Mouse (Mus musculus) urinary bladder, postnatal 25 days (tissue): Measurements from ENCODE around the gene Mat1a.

Experiments
- DNase-seq: peaks from one replicate; pipeline ENCODE4 v3.0.0; 2022; ENCODE audit warnings: low spot score

The Mat1a gene

DNA sequence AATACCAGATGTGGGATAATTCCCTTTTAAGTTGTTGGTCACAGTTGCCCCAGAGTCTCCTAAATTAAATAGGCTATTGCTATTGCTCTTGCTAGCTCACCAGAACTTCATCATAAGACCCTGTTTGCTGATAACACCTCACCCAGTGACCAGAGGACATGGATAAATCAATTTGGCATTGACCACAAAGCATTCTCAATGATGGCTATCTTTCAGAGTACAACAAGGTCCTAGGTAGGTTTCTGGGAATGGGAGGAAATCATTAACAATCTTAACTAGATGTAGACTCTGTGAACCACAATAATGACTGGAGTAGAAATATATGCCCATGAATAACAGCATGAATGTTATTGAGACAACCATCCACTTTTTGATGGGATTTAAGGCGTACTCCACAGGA, 35.9 kb downstream of the Mat1a start:
- DNase-seq: no peak

DNA sequence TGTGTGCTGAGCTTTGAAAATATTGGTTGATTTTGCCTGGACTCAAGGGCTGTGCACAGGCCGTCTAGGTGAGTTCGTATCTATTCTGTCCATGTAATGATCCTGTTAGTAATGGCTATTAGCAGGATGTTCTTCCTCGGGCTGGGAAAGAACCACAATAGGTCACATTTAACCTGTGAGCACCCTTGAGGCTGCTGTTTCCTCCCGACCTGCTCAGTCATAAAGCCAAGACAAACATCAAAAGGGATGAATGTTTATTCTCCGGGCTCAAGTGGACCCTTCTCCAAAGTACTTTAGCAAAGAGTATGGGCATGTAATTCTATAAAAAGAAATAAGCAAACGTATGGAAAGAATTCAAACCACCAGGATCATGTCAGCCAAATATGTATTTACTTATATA, 41.2 kb downstream of the Mat1a start:
- no peak for DNase-seq

DNA sequence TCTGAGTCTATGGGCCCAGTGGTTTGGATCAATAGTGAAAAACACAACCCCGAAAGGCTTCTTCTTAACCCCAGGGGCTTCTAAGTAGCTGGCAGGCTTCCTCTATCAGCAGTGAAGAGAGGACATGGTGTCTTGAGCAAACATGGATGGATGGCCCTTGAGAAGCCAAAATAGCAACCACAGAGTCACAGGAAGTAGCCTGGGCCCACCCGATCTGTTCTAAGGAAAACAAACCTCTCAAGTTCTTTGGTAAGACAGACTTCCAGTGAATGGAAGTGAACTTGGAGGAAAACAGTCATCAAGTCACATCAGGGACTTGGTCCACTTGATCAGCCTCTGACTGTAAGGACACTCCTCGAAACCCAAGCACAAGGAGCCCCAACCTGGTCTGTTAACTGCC, 42.1 kb downstream of the Mat1a start:
- DNase-seq: no peak

DNA sequence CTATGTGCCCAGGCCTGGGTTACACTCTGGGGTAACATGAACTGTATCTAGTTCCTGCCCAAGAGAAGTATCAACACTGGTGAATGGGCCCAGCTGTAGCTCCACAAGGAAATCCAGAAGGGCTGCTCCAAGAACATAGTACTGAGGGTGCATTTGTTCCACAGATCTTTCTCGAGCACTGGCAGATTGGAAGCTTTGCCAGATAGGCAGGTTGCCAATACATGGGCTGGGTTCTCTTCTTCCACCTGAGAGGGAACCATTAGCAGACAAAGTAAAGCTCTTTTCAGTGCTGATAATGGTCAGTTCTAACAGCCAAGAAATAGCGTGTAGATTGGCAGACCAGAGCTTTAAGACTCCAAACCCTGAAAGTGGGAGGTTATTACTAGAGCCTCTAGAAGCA, 42.5 kb downstream of the Mat1a start:
- DNase-seq: no peak

DNA sequence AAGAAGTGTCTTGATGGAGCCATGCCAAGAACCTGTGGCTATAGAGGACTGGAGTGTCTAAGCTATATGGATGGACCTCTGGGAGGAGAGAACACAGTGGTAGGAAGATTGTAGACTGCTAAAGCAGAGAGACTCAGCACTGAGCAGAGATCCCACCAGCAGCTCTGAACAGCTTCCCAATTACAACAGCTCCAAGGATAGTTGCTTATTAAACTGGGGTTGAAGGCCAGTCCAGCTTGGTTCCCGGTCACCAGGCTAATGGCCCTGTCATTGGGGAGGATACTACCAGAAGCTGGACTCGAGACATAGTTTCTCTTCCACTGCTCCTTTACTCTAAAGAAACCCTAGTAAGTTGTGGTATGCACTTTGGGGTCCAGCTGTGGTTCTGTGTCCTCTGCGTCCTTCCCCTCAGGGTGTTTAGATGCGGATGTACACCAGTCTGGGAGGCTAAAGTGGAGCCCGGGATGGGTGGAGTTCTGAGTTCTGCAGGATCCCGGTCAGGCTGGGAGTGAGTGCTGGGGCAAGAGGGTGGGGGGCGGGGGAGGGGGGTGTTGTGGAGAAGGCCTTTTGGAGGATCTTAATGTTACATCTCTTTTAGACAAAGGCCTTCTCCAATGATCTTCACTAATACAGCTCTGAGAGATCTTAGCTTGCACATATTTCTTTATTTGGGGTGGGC, 46.5 kb downstream of the Mat1a start, which contains the start of gene Mbl1:
Gene Mbl1 (plus strand): TSS at position 239 of the 679 bp plus-strand sequence.
- no peak for DNase-seq

DNA sequence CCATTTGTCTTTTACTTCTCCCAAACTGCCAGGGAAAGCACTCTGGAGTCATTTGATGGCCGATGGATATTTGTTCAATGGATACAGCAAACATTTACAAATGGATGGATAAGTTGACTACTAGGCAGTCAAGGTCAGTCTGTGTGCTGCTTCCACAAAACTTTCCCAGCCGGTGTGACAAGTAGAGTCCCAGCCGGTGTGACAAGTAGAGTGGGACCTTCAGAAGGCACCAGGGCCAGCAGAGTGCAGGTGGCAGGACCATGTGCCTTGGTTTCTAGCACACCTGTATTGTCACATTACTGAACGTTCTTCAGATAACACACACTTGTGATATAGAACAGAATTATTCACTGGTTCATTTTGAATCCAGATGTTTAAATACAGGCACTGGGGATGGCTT, 55.2 kb downstream of the Mat1a start:
- DNase-seq: no peak

DNA sequence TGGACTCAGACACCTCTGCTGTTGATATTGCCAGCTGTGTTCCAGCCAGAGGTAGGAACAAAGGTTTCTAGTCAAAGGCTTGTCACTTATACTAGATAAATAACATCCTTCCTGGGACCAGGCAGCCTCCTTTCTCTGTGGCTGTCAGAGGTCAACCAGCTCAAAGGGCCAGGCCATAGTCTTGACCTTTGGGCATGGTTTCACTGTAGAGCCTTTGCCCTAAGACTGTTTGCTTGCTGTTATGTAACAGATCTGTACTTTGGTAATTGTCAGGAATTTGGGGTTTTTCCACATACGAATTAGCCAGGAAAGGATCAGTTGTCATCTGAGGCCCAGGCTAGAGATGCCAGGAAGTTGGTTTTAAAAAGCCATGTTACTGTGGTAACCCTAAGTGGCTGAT, 55.9 kb downstream of the Mat1a start:
- no peak for DNase-seq

DNA sequence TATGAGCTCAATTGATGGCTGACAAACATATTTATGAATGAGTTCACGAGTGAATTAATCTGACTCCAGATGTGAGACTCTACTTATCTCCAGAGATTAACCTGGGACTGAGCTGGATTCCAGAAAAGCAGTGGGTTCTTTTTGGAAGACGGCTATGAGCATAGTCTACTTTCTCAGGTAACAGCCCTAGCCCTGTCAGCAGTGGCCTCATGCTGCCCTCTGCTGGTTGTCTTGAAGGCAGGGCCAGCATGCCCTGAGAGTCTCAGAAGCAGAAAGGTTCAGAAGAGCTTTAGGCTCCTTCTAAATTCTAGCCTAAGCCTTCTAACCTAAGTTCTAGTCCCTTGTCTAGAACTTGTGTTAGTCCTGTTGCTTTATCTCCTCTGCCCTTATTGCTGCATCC, 57.8 kb downstream of the Mat1a start:
- DNase-seq: peak; percentile 39

DNA sequence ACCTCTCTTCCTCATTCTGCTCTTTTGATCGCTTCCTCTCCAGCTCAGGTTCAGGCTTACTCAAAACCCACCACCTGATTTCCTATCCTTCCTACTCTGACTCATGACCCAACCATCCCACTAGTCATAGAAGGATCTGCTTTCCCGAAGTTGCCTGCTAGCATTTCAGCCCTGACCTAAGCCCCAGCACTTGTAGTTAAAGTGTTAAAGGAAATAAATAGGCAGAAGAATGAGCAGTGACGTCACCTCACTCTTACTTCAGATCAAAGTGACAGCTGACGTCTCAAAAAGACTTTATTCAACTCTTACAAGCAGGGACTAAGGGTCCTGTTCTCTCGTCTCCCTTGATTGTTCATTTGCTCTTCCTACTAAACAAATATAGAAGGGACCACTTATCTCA, 62.4 kb downstream of the Mat1a start:
- DNase-seq: no peak

DNA sequence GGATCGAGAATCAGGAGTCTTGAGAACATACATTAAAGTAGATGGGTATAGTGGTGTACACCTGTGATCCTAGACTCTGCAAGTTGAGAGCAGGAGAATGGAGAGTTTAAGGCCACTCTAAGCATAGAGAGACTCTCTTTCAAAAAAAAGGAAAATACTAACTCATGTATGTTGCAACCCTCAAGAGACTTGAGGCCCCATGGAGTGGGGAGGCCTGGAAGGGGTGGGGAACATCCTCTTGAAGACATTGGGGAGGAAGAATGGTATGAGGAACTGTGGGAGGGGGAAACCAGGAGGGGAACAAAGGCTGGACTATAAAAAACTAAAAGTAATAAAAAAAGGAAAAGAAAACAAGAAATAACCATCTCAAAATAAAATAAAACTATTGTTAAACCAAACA, 63.7 kb downstream of the Mat1a start:
- no peak for DNase-seq

DNA sequence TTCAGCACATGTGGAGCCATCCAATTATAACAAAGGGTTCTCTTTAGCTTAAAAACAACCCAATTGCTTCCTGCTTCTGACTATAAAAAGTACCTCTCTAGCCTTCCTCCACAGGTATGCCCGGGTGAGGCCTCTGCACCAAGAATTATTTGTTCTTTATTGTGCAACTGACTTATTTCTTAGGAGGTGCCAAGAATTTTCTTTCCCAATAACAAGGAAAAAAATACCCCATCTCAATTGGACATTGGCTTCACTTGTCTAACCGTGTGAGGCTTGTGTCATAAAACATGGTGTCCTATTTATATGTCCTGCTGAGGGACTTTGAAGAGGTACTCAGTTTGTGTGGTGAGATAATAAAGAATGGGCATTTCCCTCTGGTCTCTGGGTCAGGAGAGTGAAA, 65.7 kb downstream of the Mat1a start:
- DNase-seq: no peak
